Mouse (Mus musculus) megakaryocyte, embryonic 14.5 days (primary cell): ENCODE data around the gene Traf5. TPM values are rescaled to one million over a fixed set of nuclear protein-coding genes. Genes with fewer than 3 reads are reported as not detected.

ENCODE experiments used
- H3K27me3 ChIP-seq: replicated peaks from 2 replicates; pipeline ENCODE3; 2012; ENCODE audit warnings: inconsistent platforms
- H3K36me3 ChIP-seq: replicated peaks from 2 replicates; pipeline ENCODE3; 2012; ENCODE audit warnings: low read length, inconsistent platforms, mixed read lengths
- H3K4me1 ChIP-seq: 2 replicates; pipeline ENCODE4 v1.6.1; 2012; ENCODE audit warnings: inconsistent platforms
- H3K4me3 ChIP-seq: replicated peaks from 2 replicates; pipeline ENCODE3; 2012; ENCODE audit warnings: moderate library complexity, mild to moderate bottlenecking, inconsistent platforms
- H3K9me3 ChIP-seq: 2 replicates; pipeline ENCODE4 v1.6.1; 2012; ENCODE audit warnings: inconsistent platforms
- FLI1 ChIP-seq: IDR thresholded peaks from 2 replicates; pipeline ENCODE4 v1.6.1; 2012; ENCODE audit warnings: low read length, inconsistent platforms, mixed read lengths
- GATA1 ChIP-seq: IDR thresholded peaks from 3 replicates; pipeline ENCODE4 v1.6.1; 2012; ENCODE audit warnings: mixed read lengths, low read length, inconsistent platforms, borderline replicate concordance
- polyA plus RNA-seq: library from polyadenylated mRNA; stranded (reverse); fragments of >175 nt; gene quantifications from 2 replicates; pipeline ENCODE4 v1.2.3, GENCODE M21; 2012; ENCODE audit warnings: low replicate concordance; ENCODE audit not compliant: insufficient read depth

The Traf5 gene
- polyA plus RNA-seq, 1 experiment, result 8.2 TPM

- H3K27me3 ChIP-seq, result peaks cover 89% of the 10 kb centered on the region
- peaks cover 28% of the 10 kb centered on the region for H3K4me1 ChIP-seq
- H3K36me3 ChIP-seq, result no peaks in the 10 kb centered on the region
- peaks cover 4% of the 10 kb centered on the region for H3K9me3 ChIP-seq
- TF ChIP-seq GATA1 (no peak), FLI1 (no peak)
- H3K4me3 ChIP-seq, result no peak overlapping the region
These were observed 110.8 kb downstream of the Traf5 start for GRCm38 (mm10) chr1:191981426-191982102.

- no peak within 1 kb of the TSS for H3K4me3 ChIP-seq
- H3K27me3 ChIP-seq, result peaks cover 91% of the 10 kb centered on the region
- peaks cover 12% of the 10 kb centered on the region for H3K9me3 ChIP-seq
- TF ChIP-seq GATA1, result no peak
- TF ChIP-seq FLI1, result no peak
- H3K4me1 ChIP-seq, result peaks cover 12% of the 10 kb centered on the region
- H3K36me3 ChIP-seq, result no peaks in the 10 kb centered on the region
These were observed 115.2 kb downstream of the Traf5 start, which contains the start of gene Rd3 for GRCm38 (mm10) chr1:191977187-191977586. TSS of gene Rd3 (plus strand) at chr1:191977370.

- peaks cover 76% of the 10 kb centered on the region for H3K27me3 ChIP-seq
- peaks cover 12% of the 10 kb centered on the region for H3K9me3 ChIP-seq
- no peaks in the 10 kb centered on the region for H3K4me1 ChIP-seq
- no peak overlapping the region for H3K4me3 ChIP-seq
- TF ChIP-seq FLI1, result no peak
- TF ChIP-seq GATA1, result no peak
- H3K36me3 ChIP-seq, result no peaks in the 10 kb centered on the region
These were observed 117.6 kb downstream of the Traf5 start for GRCm38 (mm10) chr1:191974509-191975405.

- TF ChIP-seq GATA1 (no peak), FLI1 (no peak)
- no peaks in the 10 kb centered on the region for H3K36me3 ChIP-seq
- H3K4me3 ChIP-seq, result no peak overlapping the region
These were observed 122.4 kb downstream of the Traf5 start for GRCm38 (mm10) chr1:191969939-191970338.

GRCm38 (mm10) chr1:191964773-191965481, 127.4 kb downstream of the Traf5 start:
- Histone ChIP-seq H3K9me3 (no peaks in the 10 kb centered on the region), H3K27me3 (peaks cover 38% of the 10 kb centered on the region), H3K4me1 (peaks cover 41% of the 10 kb centered on the region), H3K36me3 (no peaks in the 10 kb centered on the region), H3K4me3 (peak overlapping the region; percentile 67)
- TF ChIP-seq FLI1 (no peak), GATA1 (no peak)

More at GRCm38 (mm10) chr1:191969939-191970338, 122.4 kb downstream of the Traf5 start:
- H3K27me3 ChIP-seq, result peaks cover 34% of the 10 kb centered on the region
- no peaks in the 10 kb centered on the region for H3K9me3 ChIP-seq
- peaks cover 5% of the 10 kb centered on the region for H3K4me1 ChIP-seq

GRCm38 (mm10) chr1:191963948-191964772, 128.2 kb downstream of the Traf5 start:
- TF ChIP-seq FLI1 (no peak), GATA1 (no peak)
- H3K27me3 ChIP-seq, result peaks cover 46% of the 10 kb centered on the region
- no peak overlapping the region for H3K4me3 ChIP-seq
- no peaks in the 10 kb centered on the region for H3K36me3 ChIP-seq
- no peaks in the 10 kb centered on the region for H3K9me3 ChIP-seq
- peaks cover 44% of the 10 kb centered on the region for H3K4me1 ChIP-seq

- Histone ChIP-seq H3K4me1 (peaks cover 48% of the 10 kb centered on the region), H3K9me3 (no peaks in the 10 kb centered on the region), H3K4me3 (no peak overlapping the region), H3K27me3 (peaks cover 54% of the 10 kb centered on the region), H3K36me3 (no peaks in the 10 kb centered on the region)
- no peak for TF ChIP-seq GATA1
- TF ChIP-seq FLI1, result no peak
These were observed 128.9 kb downstream of the Traf5 start for GRCm38 (mm10) chr1:191963413-191963812.

GRCm38 (mm10) chr1:191960946-191961345, 131.4 kb downstream of the Traf5 start:
- no peak overlapping the region for H3K4me3 ChIP-seq
- H3K27me3 ChIP-seq, result peaks cover 69% of the 10 kb centered on the region
- no peaks in the 10 kb centered on the region for H3K9me3 ChIP-seq
- H3K36me3 ChIP-seq, result no peaks in the 10 kb centered on the region
- H3K4me1 ChIP-seq, result peaks cover 59% of the 10 kb centered on the region
- no peak for TF ChIP-seq GATA1
- TF ChIP-seq FLI1, result no peak

- H3K4me3 ChIP-seq, result no peak overlapping the region
- TF ChIP-seq GATA1 (no peak), FLI1 (no peak)
- H3K27me3 ChIP-seq, result peaks cover 92% of the 10 kb centered on the region
- H3K36me3 ChIP-seq, result no peaks in the 10 kb centered on the region
- H3K9me3 ChIP-seq, result peaks cover 10% of the 10 kb centered on the region
- H3K4me1 ChIP-seq, result peaks cover 53% of the 10 kb centered on the region
These were observed 135.0 kb downstream of the Traf5 start for GRCm38 (mm10) chr1:191957321-191957720.
